Mouse (Mus musculus): ENCODE measurements around the gene Olfr1491.

DNA sequence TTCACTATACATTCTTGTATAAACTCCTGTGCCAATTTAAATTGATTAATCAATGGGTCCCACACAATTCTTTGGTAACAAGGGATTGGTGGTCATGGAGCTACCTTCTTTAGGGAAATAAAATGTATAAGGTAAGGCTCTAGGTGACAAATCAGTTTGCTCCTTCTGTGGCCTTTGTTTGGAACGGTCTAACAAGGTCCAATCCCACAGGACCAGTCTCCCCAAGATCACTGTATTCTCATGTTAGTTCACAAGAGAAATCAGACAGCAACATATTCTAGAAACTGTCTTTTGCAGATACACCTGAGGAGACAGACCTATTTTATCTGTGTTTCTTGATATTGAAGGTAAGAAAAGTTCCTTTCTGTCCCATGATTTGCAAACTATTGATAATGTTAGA, 46.3 kb upstream of the Olfr1491 start, which contains the start of gene Olfr1490:
- TF ChIP-seq CTCF (IDR thresholded peaks at IDR 0.05; ENCODE audit: low read depth, low read length) (no peak), POLR2A (IDR thresholded peaks at IDR 0.05; ENCODE audit: insufficient read depth, low read length) (no peak)
